Mouse (Mus musculus) kidney, postnatal 36 days (tissue): ENCODE data around the gene Spata31d1b.
"Not testable (repeated sequence)": the region's sequence is repeated elsewhere in the genome, so short reads cannot be mapped to it uniquely, and the experiment has no call there.

ENCODE experiments used
- DNase-seq, 2 experiments: peaks; one replicate each; pipeline ENCODE4 v3.0.0; 2021 to 2022; ENCODE audit warnings: mixed read lengths in 2 of 2

Gene Spata31d1b

GRCm38 (mm10) chr13:59711984-59712383, at the start of gene Spata31d1b:
TSS of gene Spata31d1b (plus strand) at chr13:59712284.
- DNase-seq: not testable (repeated sequence)

GRCm38 (mm10) chr13:59663939-59664712, 48.0 kb upstream of the Spata31d1b start:
- DNase-seq: peak; percentile 59 to 67

- no peak for DNase-seq
These were observed 44.3 kb upstream of the Spata31d1b start for GRCm38 (mm10) chr13:59667763-59668162.

- DNase-seq: peak; percentile 42 to 53
These were observed 43.5 kb upstream of the Spata31d1b start for GRCm38 (mm10) chr13:59668501-59669093.

GRCm38 (mm10) chr13:59669946-59670345, 42.1 kb upstream of the Spata31d1b start:
- DNase-seq: no peak

- no peak for DNase-seq
These were observed 40.6 kb upstream of the Spata31d1b start for GRCm38 (mm10) chr13:59671521-59671920.

GRCm38 (mm10) chr13:59672248-59672647, 39.8 kb upstream of the Spata31d1b start:
- DNase-seq: no peak

- no peak for DNase-seq
These were observed 38.5 kb upstream of the Spata31d1b start for GRCm38 (mm10) chr13:59673597-59673996.

GRCm38 (mm10) chr13:59674215-59674614, 37.9 kb upstream of the Spata31d1b start:
- DNase-seq: no peak

GRCm38 (mm10) chr13:59674761-59675150, 37.3 kb upstream of the Spata31d1b start:
- peak in 1 of 2 experiments; percentile 38 for DNase-seq

- DNase-seq: peak; percentile 63 to 80
These were observed 36.7 kb upstream of the Spata31d1b start, which contains the start of gene Golm1 for GRCm38 (mm10) chr13:59675151-59676011. TSS of gene Golm1 (minus strand) at chr13:59675811.

- peak in 1 of 2 experiments; percentile 40 for DNase-seq
These were observed 35.5 kb upstream of the Spata31d1b start for GRCm38 (mm10) chr13:59676316-59677229.

GRCm38 (mm10) chr13:59679306-59679705, 32.8 kb upstream of the Spata31d1b start:
- DNase-seq: no peak

GRCm38 (mm10) chr13:59679908-59680307, 32.2 kb upstream of the Spata31d1b start:
- no peak for DNase-seq

GRCm38 (mm10) chr13:59682629-59683028, 29.5 kb upstream of the Spata31d1b start:
- DNase-seq: no peak

GRCm38 (mm10) chr13:59685236-59685635, 26.8 kb upstream of the Spata31d1b start:
- DNase-seq: no peak

- peak in 1 of 2 experiments; percentile 54 for DNase-seq
These were observed 23.7 kb upstream of the Spata31d1b start for GRCm38 (mm10) chr13:59688338-59688770.

- no peak for DNase-seq
These were observed 22.8 kb upstream of the Spata31d1b start for GRCm38 (mm10) chr13:59689313-59689712.

GRCm38 (mm10) chr13:59689843-59690242, 22.2 kb upstream of the Spata31d1b start:
- DNase-seq: no peak

- DNase-seq: no peak
These were observed 21.5 kb upstream of the Spata31d1b start for GRCm38 (mm10) chr13:59690576-59690975.

GRCm38 (mm10) chr13:59691478-59691877, 20.6 kb upstream of the Spata31d1b start:
- no peak for DNase-seq

GRCm38 (mm10) chr13:59694008-59694407, 18.1 kb upstream of the Spata31d1b start, which contains the start of gene 4921517D22Rik:
TSS of gene 4921517D22Rik (minus strand) at chr13:59694108.
- no peak for DNase-seq
